Mouse (Mus musculus) thymus, adult 18-20 months (tissue): ENCODE data around the gene Commd6.
"Not testable (repeated sequence)": the region's sequence is repeated elsewhere in the genome, so short reads cannot be mapped to it uniquely, and the experiment has no call there.

Source experiments
- DNase-seq, 2 experiments: peaks; one replicate each; pipeline ENCODE4 v3.0.0; 2022; ENCODE audit warnings: mixed read lengths in 2 of 2

The Commd6 gene

DNA sequence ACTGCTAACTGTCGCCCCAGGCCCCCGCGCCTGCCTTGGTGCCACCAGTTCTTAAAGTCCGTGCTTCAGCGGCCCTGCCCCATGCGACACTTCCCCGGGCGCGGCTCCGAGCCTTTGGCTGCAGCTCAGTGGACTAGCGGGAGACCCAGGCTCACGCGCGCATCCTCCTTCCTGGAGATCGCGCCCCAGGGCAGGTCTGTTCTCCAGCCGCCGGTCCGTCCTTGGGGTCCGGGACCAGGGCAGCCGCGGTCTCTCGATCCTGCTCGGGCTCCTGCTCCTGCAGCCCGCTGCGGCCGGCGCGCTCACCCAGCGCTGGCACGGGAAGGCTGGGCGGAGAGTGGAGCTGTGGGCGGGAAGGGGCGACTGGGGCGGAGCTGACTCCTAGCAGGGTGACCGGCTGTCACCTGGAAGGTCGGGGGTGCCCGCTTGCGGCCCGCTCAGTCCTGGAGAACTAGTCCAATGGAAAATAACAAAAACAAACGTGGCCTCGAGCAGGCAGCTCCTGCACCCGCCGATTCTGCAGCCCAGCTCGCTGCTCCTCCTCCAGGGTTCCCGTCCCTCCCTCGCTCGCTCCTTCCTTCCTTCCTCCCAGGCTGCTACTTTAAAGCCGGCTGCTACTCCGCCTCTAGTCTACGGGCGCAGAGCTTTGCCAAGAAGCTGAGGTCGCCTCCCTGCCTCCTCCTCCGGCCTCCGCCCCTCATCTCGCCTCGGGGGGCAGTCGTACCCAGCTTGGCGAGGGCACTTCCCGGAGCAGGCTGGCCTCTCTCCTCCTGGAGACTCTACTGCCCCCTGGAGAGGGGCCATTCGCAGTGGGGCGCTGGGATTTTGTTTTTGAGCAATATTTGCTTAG, 31.7 kb downstream of the Commd6 start, which contains the start of gene Tbc1d4:
Tbc1d4 (minus strand) TSS at position 673 of the 850 bp plus-strand sequence.
- DNase-seq = peak; percentile 40 to 49

DNA sequence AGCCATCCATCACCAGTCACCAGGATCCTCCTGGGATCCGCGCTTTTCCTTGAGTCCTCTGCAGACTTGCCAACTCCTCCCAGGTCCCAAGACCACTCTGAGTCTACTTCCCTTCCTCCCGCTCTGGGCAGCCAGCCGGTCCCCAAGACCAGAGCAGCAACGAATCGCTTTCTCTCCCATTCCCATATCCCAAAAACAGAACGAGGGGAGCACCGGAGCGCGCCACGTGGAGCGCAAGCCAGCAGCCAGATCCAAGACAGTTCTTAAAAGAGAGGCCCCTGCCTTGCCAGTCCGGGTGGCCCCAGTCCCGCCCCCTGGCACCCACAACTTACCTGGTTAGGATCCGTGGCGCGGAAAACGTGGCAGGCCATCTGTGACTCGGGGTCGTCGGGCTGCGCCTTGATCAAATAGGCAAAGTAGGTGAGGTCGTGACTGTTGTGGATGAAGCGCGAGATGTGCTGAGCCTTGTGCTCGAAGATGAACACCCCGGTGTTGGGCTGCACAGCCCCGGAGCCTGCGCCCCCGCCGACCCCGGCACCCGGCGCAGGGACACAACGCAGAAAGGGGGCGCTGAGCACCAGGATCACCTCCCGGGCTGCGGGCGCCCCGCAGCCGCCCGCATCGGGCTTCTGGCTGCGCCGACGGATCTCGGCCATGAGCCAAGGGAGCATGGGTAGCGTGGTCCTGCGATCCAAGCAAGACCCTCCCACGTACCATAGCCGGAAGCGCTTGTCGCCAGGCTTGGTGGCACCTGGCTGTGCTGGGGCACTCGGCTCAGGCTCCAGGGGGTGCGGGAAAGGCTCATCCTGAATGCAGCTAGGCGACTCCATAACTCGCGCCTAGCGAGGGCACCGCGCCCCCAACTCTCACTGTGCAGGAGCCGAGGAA, 32.6 kb downstream of the Commd6 start:
- DNase-seq = peak; percentile 10 to 15

DNA sequence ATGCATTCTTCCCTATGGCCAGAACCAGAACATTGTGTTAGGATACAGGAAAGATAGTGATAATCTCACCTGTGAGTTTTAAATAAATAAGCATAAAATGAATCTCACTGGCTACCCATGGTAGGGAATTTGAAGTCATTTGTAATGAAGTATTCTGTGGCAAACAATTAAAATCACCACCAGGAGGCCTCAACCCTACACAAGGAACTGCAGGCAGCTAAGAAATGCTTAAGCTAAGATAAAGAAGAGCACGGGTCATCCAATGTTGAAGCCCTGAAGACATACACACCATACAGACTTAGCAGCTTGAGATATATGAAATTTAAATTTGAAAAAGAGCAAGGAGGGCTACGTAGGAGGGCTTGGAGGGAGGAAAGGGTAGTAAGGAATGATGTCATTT, 34.6 kb downstream of the Commd6 start:
- DNase-seq = no peak

DNA sequence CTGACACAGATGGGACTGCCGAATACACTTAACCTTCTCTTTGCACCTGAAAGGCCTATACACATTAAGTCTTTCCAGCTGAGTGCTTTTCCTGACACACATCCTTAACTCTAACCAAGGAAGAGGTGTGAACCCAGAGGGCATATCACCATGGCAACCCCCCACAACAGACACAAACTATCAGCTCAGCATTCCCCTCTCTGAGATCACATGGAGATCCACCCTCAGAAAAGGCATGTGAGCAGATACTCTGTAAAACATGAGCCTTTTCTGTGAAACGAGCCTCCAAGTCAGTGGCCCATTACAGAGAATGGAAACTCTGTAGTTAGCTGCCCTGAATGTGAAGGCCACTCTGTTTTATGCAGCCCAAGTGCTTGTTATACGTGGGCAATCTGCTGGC, 37.6 kb downstream of the Commd6 start:
- no peak for DNase-seq

DNA sequence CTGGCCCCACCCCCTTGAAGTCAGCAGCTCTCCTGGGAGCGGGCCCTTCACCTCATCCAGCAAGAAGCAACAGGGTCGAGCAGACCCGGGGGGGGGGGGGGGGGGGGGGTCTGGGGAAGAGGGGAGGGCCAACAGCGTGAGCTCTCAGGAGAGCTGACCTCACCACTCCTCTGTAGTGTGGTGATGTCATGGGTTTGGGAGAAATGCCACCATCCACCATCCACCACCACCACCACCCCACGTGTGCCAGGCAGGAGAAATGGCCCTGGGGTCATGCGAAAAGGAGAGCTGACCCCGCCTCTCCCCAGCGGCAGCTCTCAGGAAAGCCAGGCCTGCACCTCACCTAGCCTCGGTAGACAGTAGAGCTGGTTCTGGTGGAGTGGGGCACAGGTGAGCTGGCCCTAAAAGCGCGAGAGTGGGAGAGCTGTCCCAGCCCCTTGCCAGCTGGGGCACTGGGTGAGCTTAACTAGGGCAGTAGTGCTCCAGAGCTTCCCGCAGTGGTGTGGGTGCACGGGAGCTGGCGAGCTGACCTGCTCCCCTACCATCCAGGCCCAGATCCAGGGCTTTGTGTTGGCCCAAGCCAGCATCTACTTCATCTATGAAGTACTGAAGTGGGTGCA, 43.3 kb downstream of the Commd6 start:
- DNase-seq = no peak

DNA sequence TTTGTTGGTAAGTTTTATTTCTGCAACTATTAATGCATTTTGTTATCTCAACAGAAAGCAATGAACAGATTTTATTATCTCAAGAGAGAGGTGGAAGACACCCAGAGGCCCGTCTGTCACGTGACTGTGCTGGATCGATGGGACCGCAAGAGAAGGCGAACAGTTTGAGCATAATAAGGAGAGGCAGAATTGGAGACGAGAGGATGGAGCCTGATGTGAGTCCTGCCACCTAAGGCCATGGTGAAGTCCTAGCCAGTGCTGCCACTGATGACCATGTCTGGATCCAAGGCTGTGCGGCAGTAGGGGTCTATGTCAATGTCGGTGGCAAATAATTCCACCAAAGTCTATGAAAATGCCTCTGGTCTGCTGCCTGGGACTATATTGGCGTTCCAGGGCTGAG, 43.8 kb downstream of the Commd6 start:
- DNase-seq = no peak

DNA sequence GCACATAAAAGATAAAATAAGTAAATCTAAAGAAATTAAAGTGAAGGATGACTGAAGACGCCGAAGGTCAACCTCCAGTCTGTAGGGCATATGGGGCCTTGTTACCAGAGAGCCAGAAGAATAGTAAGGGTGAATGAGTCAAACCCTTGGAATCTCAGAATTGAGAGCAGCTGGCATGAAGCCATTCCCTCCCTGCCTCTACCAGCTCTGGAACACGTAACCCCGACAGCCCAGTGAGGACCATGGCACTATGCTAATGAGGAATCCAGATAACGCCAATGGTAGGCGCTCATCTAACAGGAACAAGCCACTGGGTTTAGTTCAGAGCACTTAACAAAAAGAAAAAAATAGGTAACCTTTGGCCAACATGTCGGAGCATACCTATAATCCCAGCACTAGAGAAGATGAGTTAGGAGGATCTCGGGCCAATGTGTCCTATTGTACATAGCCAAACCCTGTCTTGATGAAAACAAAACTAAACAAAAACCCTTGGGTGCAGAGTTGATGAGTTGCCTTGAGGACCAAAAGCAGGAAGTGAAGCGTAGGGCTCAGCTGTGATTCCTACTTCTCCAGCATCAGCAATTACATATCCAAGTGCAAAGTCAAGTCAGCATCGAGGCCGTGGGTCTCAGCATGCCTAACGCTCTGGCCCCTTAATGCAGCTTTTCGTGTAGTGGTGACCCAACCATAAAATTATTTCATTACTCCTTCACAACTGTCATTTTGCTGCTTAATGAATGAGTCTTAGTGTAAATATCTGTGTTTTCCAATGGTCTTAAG, 45.0 kb downstream of the Commd6 start:
- DNase-seq = no peak

DNA sequence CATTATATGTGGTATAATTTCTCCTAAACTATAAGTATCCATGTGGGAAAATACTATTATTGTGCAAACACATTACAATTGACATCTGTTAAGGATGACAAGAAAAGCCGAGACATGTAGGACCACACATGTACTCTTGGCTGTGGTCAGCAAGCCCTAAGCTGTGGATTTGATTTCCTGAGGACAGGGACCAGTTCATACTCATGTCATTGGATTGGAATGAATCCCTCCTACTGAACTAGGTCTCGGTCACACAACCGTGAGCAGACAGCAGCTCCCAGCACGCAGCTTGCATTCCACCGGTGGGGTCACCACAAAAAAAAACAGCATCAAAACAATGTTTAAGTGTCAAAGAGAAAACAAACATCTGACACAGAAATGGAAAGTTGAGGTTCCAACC, 46.5 kb downstream of the Commd6 start:
- no peak for DNase-seq

DNA sequence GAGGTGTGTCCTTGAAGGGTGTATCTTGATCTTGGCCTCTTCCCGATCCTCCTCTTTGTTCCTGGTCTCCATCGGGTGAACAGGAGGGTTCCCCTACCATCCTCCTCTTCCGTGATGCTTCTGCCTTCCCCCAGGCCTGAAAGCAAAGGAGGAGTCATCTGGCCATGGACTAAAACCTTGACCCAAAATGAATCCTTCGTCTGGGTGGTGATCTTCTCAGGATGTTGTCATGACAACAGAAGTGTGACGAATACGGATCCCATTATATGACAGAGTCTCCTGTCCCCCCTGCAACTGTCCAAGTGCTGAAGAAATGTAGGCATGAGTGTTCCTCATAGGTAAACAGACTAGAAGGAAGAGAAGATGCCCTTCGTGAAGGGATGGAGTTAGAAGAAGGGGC, 47.1 kb downstream of the Commd6 start:
- no peak for DNase-seq

DNA sequence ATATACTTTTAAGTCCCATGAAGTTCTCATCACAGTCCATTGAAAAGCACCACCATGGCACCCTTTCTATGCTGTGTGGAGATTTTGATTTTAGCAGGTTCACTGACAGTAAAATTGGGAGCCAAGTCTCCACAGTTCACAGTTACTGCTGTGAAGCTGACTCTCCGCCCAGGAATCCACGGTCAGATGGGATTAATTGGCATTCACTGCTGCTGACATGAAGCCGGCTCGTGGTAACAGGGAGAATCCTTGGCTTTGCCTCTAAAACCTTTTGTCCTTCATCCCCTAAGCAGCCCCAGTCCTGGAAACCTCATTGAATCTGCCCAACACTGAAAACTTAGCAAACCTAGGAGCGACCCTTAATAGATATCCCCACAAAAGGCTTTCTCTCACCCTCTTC, 49.4 kb downstream of the Commd6 start:
- no peak for DNase-seq

DNA sequence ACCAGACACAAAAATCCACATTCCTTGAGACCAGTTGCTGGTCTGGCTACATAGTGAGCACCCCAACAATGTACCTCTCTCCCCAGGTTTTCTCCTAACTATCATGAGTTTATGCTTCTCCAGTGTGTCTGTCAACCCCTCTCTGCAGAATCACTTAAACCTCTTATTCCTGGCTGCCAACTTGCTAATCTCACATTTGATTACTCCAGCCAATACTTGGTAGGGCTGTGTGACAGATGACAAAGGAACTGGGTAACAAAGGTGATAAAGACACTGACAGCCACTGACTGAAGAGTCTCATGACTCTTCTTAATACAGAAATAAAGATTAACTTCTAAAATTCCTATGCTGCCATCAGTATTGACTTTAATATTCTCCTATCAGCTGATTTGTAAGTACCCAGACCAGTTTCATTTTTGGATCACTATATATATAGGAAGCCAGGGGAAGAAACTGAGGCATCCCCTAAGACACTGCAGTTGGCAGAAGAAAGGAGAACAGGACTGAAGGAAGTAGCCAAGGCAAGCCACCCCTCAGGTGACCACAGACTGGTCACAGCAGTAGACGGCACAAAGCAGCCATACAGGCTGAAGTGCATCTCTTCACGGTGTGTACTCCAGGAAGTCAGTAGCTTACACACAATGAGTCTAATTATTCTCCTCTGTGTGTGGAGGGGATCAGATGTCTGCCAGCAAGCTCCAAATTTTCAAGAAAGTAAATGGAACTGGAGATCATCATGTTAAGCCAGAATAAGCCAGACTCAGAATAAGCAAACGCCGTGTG, 52.1 kb downstream of the Commd6 start:
- not testable (repeated sequence) for DNase-seq

DNA sequence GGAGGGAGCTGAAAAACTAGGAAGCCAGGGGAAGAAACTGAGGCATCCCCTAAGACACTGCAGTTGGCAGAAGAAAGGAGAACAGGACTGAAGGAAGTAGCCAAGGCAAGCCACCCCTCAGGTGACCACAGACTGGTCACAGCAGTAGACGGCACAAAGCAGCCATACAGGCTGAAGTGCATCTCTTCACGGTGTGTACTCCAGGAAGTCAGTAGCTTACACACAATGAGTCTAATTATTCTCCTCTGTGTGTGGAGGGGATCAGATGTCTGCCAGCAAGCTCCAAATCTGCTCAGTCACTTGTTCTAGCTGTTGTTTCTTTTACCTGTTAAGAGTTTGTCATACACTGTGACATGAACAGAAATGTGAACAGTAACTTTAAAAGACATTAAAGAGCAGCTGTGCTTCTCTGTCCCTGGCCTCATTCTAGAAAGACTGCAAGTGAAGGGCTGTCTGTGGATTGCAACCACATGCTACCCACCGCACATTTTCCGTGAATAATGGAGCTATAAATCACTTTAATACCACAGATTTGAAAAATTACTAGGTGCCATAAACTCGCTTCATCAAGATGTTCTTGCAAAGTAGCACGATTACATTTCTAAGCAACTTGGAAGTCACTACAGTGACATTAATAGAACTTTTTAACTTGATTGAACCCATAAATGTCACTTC, 53.0 kb downstream of the Commd6 start:
- DNase-seq = not testable (repeated sequence)

DNA sequence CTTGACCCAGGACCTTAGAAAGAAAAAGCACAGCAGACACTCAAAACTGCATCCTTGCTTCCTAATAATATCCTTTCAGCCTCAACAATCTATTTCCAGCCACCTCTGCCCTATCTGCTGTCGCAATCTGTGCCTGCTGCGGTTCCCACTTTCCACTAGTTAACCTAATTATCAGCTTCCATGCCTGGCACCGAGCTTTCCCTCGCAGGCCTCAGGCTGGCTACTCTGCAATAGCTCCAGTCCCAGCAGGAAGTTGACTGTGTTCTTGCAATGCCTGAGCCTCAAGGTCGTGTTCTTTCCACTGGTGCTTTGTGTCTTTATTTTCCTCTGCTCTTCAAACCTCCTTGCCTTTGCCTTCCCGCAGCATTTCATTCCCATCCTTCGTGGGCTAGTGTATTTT, 54.4 kb downstream of the Commd6 start:
- no peak for DNase-seq
